Mouse (Mus musculus) subcutaneous adipose tissue, adult 2 months (tissue): ENCODE results near the gene Col4a6. TPM values are rescaled to one million over a fixed set of nuclear protein-coding genes. Genes with fewer than 3 reads are reported as not detected.

Experiments used
- polyA plus RNA-seq: library from polyadenylated mRNA; depleted of rRNA; stranded (reverse); fragments of >200 nt; gene quantifications from 2 replicates; pipeline ENCODE4 v1.2.3, GENCODE M21; 2012; ENCODE audit warnings: low replicate concordance; rRNA removed

Col4a6 gene
- 0.59 and 10.7 TPM in 2 replicates for polyA plus RNA-seq

DNA sequence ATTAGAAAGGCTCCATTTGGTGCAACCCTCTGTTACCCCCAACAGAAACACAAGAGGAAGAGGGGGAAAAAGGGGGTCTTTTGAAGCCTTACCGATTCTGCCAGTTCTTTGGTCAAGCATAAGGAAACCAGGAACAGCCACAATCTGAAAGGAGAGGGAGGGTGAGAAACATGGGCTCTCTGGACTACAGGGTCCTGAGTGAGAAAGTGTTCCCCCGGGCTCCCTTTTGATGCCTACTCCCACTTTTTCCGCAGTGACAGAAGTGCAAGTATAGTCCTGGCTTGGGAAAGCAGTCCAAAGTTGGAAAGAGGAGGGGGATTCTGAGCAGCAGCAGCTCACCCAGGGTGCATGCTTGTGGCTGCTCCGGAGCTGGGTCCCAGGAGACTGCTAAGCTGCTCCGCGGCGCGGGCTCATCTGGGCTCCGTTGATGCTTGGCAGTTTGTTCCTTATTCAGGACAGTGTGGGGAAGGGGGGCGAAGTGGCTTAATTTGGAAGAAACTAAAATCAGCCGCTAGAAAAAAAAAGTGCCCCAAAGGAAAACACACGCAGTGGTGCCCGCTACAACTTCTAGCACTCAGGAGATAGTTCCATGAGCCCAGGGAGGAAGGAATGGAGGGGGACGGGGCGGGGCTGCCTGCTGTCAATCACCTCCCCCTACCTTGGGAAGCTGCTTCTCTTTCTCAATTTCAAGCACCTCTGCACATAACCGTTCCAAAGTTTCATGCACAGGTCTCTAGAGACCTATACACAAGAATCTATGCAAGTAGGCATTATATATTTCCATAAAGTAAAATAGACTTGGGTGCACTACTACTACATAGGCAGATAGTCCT, at the start of gene Col4a6:
Col4a6 (minus strand) TSS at position 607 of the 833 bp plus-strand sequence.

DNA sequence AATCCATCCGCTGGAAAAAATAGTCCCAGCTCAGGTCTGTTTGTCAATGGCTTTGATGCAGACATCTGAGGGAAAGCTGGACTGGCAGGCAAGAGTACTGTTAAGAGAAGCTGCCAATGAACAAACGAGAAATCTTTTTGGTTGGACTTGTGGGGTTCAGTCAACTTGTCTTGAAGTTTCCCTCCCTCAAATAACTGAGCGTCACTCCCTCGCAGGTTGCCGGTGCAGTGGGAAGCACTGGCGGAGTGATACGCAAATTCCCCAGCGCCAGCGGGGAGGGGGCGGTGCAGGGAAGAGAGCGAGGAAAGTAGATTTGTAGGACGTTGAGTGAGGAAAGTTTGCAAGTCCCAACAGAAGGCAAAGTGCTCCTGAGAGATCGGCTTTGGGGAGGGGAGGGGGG, 1.2 kb upstream of the Col4a6 start, which contains the start of gene Col4a5:
Col4a5 (plus strand) TSS at position 276 of the 400 bp plus-strand sequence.

Other genes with a start within 250 kb of the Col4a6 start
- gene Col4a5, start 1.3 kb upstream of the Col4a6 start, polyA plus RNA-seq = 3.1 and 23.5 TPM in 2 replicates